Mouse (Mus musculus): ENCODE data around the gene Zp3. TPM values are rescaled to one million over a fixed set of nuclear protein-coding genes. Genes with fewer than 3 reads are reported as not detected.
A peak's percentile ranks its signal among the peaks of the same experiment; 100 is the strongest.

The Zp3 gene
- polyA plus RNA-seq, 1 experiment: not detected

- Histone ChIP-seq H3K27ac (ENCODE audit: insufficient read depth, low read length) (no peak overlapping the region), H3K4me3 (ENCODE audit: insufficient read depth, low read length) (no peak overlapping the region), H3K4me1 (ENCODE audit: control insufficient read depth, insufficient read depth, low read length) (peaks cover 14% of the 10 kb centered on the region; the same call in 1 of the 2 replicates)
- TF ChIP-seq POLR2A (IDR thresholded peaks at IDR 0.05; ENCODE audit: low read depth, low read length) (no peak), CTCF (IDR thresholded peaks at IDR 0.05; ENCODE audit: borderline replicate concordance, insufficient read depth, low read length) (no peak)
Measured at GRCm38 (mm10) chr5:135959911-135960310, 20.0 kb upstream of the Zp3 start.

- TF ChIP-seq POLR2A (IDR thresholded peaks at IDR 0.05; ENCODE audit: low read depth, low read length) (peak; percentile 23; the same call in 1 of the 2 replicates), CTCF (IDR thresholded peaks at IDR 0.05; ENCODE audit: borderline replicate concordance, insufficient read depth, low read length) (no peak)
- peaks cover 14% of the 10 kb centered on the region; the same call in 1 of the 2 replicates for H3K4me1 ChIP-seq (ENCODE audit: control insufficient read depth, insufficient read depth, low read length)
- peak overlapping the region; percentile 96; the same call in 1 of the 2 replicates for H3K27ac ChIP-seq (ENCODE audit: insufficient read depth, low read length)
- peak overlapping the region; percentile 53 for H3K4me3 ChIP-seq (ENCODE audit: insufficient read depth, low read length)
Measured at GRCm38 (mm10) chr5:135960909-135961635, 18.8 kb upstream of the Zp3 start.

- Histone ChIP-seq H3K27ac (ENCODE audit: insufficient read depth, low read length) (peak overlapping the region; percentile 96), H3K4me1 (ENCODE audit: control insufficient read depth, insufficient read depth, low read length) (peaks cover 11% of the 10 kb centered on the region; the same call in 1 of the 2 replicates)
Measured at GRCm38 (mm10) chr5:135962125-135962491, 17.8 kb upstream of the Zp3 start.

GRCm38 (mm10) chr5:135962492-135963279, 17.2 kb upstream of the Zp3 start:
- Histone ChIP-seq H3K27ac (ENCODE audit: insufficient read depth, low read length) (peak overlapping the region; percentile 41), H3K4me1 (ENCODE audit: control insufficient read depth, insufficient read depth, low read length) (peaks cover 9% of the 10 kb centered on the region; the same call in 1 of the 2 replicates), H3K4me3 (ENCODE audit: insufficient read depth, low read length) (peak overlapping the region; percentile 40)
- peak; percentile 99 for TF ChIP-seq POLR2A (IDR thresholded peaks at IDR 0.05; ENCODE audit: low read depth, low read length)
- no peak for TF ChIP-seq CTCF (IDR thresholded peaks at IDR 0.05; ENCODE audit: borderline replicate concordance, insufficient read depth, low read length)

More at GRCm38 (mm10) chr5:135962125-135962491, 17.8 kb upstream of the Zp3 start:
- peak overlapping the region; percentile 53 for H3K4me3 ChIP-seq (ENCODE audit: insufficient read depth, low read length)
- peak; percentile 70 for TF ChIP-seq POLR2A (IDR thresholded peaks at IDR 0.05; ENCODE audit: low read depth, low read length)
- no peak for TF ChIP-seq CTCF (IDR thresholded peaks at IDR 0.05; ENCODE audit: borderline replicate concordance, insufficient read depth, low read length)

GRCm38 (mm10) chr5:135963280-135963627, 16.6 kb upstream of the Zp3 start:
- peak overlapping the region; percentile 40 for H3K4me3 ChIP-seq (ENCODE audit: insufficient read depth, low read length)
- H3K27ac ChIP-seq (ENCODE audit: insufficient read depth, low read length): peak overlapping the region; percentile 41; the same call in 1 of the 2 replicates
- TF ChIP-seq CTCF (IDR thresholded peaks at IDR 0.05; ENCODE audit: borderline replicate concordance, insufficient read depth, low read length): no peak
- TF ChIP-seq POLR2A (IDR thresholded peaks at IDR 0.05; ENCODE audit: low read depth, low read length): no peak
- peaks cover 9% of the 10 kb centered on the region; the same call in 1 of the 2 replicates for H3K4me1 ChIP-seq (ENCODE audit: control insufficient read depth, insufficient read depth, low read length)

GRCm38 (mm10) chr5:135965501-135965930, 14.4 kb upstream of the Zp3 start:
- Histone ChIP-seq H3K4me1 (ENCODE audit: control insufficient read depth, insufficient read depth, low read length) (peaks cover 9% of the 10 kb centered on the region; the same call in 1 of the 2 replicates), H3K4me3 (ENCODE audit: insufficient read depth, low read length) (no peak overlapping the region), H3K27ac (ENCODE audit: insufficient read depth, low read length) (no peak overlapping the region)
- TF ChIP-seq POLR2A (IDR thresholded peaks at IDR 0.05; ENCODE audit: low read depth, low read length) (no peak), CTCF (IDR thresholded peaks at IDR 0.05; ENCODE audit: borderline replicate concordance, insufficient read depth, low read length) (no peak; the same call in 1 of the 2 replicates)

GRCm38 (mm10) chr5:135966866-135967265, 13.0 kb upstream of the Zp3 start:
- Histone ChIP-seq H3K4me3 (ENCODE audit: insufficient read depth, low read length) (no peak overlapping the region), H3K27ac (ENCODE audit: insufficient read depth, low read length) (no peak overlapping the region), H3K4me1 (ENCODE audit: control insufficient read depth, insufficient read depth, low read length) (peaks cover 1% of the 10 kb centered on the region; the same call in 1 of the 2 replicates)
- TF ChIP-seq POLR2A (IDR thresholded peaks at IDR 0.05; ENCODE audit: low read depth, low read length): no peak
- no peak for TF ChIP-seq CTCF (IDR thresholded peaks at IDR 0.05; ENCODE audit: borderline replicate concordance, insufficient read depth, low read length)

GRCm38 (mm10) chr5:135968781-135969180, 11.1 kb upstream of the Zp3 start:
- no peaks in the 10 kb centered on the region for H3K4me1 ChIP-seq (ENCODE audit: control insufficient read depth, insufficient read depth, low read length)
- no peak overlapping the region for H3K4me3 ChIP-seq (ENCODE audit: insufficient read depth, low read length)

GRCm38 (mm10) chr5:135970247-135970646, 9.7 kb upstream of the Zp3 start:
- no peak overlapping the region for H3K4me3 ChIP-seq (ENCODE audit: insufficient read depth, low read length)
- H3K4me1 ChIP-seq (ENCODE audit: control insufficient read depth, insufficient read depth, low read length): no peaks in the 10 kb centered on the region
- TF ChIP-seq CTCF (IDR thresholded peaks at IDR 0.05; ENCODE audit: borderline replicate concordance, insufficient read depth, low read length): no peak
- TF ChIP-seq POLR2A (IDR thresholded peaks at IDR 0.05; ENCODE audit: low read depth, low read length): no peak
- H3K27ac ChIP-seq (ENCODE audit: insufficient read depth, low read length): no peak overlapping the region

More at GRCm38 (mm10) chr5:135968781-135969180, 11.1 kb upstream of the Zp3 start:
- no peak for TF ChIP-seq POLR2A (IDR thresholded peaks at IDR 0.05; ENCODE audit: low read depth, low read length)
- TF ChIP-seq CTCF (IDR thresholded peaks at IDR 0.05; ENCODE audit: borderline replicate concordance, insufficient read depth, low read length): no peak
- no peak overlapping the region for H3K27ac ChIP-seq (ENCODE audit: insufficient read depth, low read length)
